Mouse (Mus musculus) limb, embryonic 14.5 days (tissue): ENCODE measurements at regions not wholly inside any gene's neighbourhood (a gene's known extent, or its start where the extent isn't known, plus 50 kb on each side); places are given as distances from the start of the nearest gene placed in this dataset.
A peak's percentile ranks its signal among the peaks of the same experiment; 100 is the strongest.

Experiments
- ATAC-seq: fragments of 200-750 bp; cut with Nextera tagmentation; 2 replicates; pipeline ENCODE4 v1.8.0; 2017; ENCODE audit warnings: low read depth, moderate number of reproducible peaks, moderate TSS enrichment; ENCODE audit not compliant: low FRiP score
- DNase-seq: peaks from one replicate; pipeline ENCODE4 v3.0.0-alpha.2; 2015; ENCODE audit warnings: low spot score
- H3K27ac ChIP-seq: fragments of 300-500 bp; sonication (generic); replicated peaks from 2 replicates; pipeline ENCODE4 v1.5.1; 2014; ENCODE audit warnings: low read depth, mild to moderate bottlenecking, low read length, moderate library complexity, mixed read lengths
- H3K27me3 ChIP-seq: fragments of 300-500 bp; sonication (generic); 2 replicates; pipeline ENCODE4 v1.6.1; 2014; ENCODE audit warnings: low read length, mixed read lengths; ENCODE audit not compliant: control insufficient read depth, insufficient read depth
- H3K36me3 ChIP-seq: fragments of 300-500 bp; sonication (generic); 2 replicates; pipeline ENCODE4 v1.6.1; 2014; ENCODE audit warnings: mild to moderate bottlenecking, low read length, moderate library complexity, mixed read lengths; ENCODE audit not compliant: control insufficient read depth, insufficient read depth
- H3K4me1 ChIP-seq: fragments of 300-500 bp; sonication (generic); 2 replicates; pipeline ENCODE4 v1.6.1; 2014; ENCODE audit warnings: antibody characterized with exemption, low read length, mixed read lengths; ENCODE audit not compliant: control insufficient read depth, insufficient read depth
- H3K4me2 ChIP-seq: fragments of 300-500 bp; sonication (generic); replicated peaks from 2 replicates; pipeline ENCODE4 v1.6.1; 2014; ENCODE audit warnings: low read depth, mild to moderate bottlenecking, low read length, moderate library complexity; ENCODE audit not compliant: severe bottlenecking
- H3K4me3 ChIP-seq: fragments of 300-500 bp; sonication (generic); replicated peaks from 2 replicates; pipeline ENCODE4 v1.5.1; 2014; ENCODE audit warnings: low read length
- H3K9ac ChIP-seq: fragments of 300-500 bp; sonication (generic); 2 replicates; pipeline ENCODE4 v1.6.1; 2014; ENCODE audit warnings: mild to moderate bottlenecking, low read depth, low read length, moderate library complexity; ENCODE audit not compliant: severe bottlenecking
- H3K9me3 ChIP-seq: fragments of 300-500 bp; sonication (generic); 2 replicates; pipeline ENCODE4 v1.6.1; 2016; ENCODE audit warnings: low read length; ENCODE audit not compliant: control insufficient read depth
- POLR2A ChIP-seq: fragments of 200-500 bp; IDR thresholded peaks from 2 replicates; pipeline ENCODE4 v1.8.0; 2012; ENCODE audit warnings: inconsistent platforms, mild to moderate bottlenecking, moderate library complexity, borderline replicate concordance; ENCODE audit not compliant: insufficient read depth, insufficient read length; ENCODE audit errors: extremely low read depth
- WGBS: fragments of 180-500 bp; shearing (Covaris S2); extraction: QIAGEN DNeasy Blood & Tissue Kit; methylation state at CpG from one replicate; pipeline ENCODE4 v1.1.7; 2014; 5-methylcytosine and 5-hydroxymethylcytosine counted together

DNA sequence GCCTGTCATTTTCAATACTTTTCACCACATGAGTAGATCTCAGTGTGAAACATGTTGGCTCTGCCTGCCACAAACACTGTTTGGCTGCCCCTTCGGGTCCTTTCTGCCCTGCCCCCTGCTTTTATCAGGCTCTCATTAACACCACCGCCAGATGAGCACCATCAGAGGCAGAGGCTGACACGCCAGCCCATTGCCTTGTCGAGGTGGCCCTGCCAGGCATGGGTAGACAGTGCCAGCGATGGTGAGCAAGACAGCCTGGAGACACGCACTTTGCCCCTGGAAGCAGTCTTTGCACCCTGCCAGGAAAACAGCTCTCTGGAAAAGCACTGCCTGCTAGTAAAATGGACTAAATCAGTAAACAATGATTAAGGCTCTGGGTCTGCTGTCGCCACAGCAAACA is 158.2 kb downstream of the Gm10295 start:
- Histone ChIP-seq H3K9me3 (no peaks in the 10 kb centered on the region), H3K27ac (no peak overlapping the region), H3K4me2 (no peak overlapping the region), H3K9ac (no peak overlapping the region), H3K36me3 (no peaks in the 10 kb centered on the region), H3K27me3 (no peaks in the 10 kb centered on the region), H3K4me1 (no peaks in the 10 kb centered on the region), H3K4me3 (no peak overlapping the region)
- no peak for DNase-seq
- WGBS: 21% methylated on average over 7 of the region's 7 CpGs
- no peak for ATAC-seq
- TF ChIP-seq POLR2A: no peak

GRCm38 (mm10) chr7:71190161-71190711 is 161.0 kb downstream of the Gm10295 start:
- Histone ChIP-seq H3K4me1 (no peaks in the 10 kb centered on the region), H3K36me3 (no peaks in the 10 kb centered on the region), H3K27me3 (no peaks in the 10 kb centered on the region), H3K4me3 (no peak overlapping the region), H3K9ac (no peak overlapping the region), H3K4me2 (no peak overlapping the region), H3K27ac (no peak overlapping the region), H3K9me3 (no peaks in the 10 kb centered on the region)
- no peak for ATAC-seq
- no peak for DNase-seq
- 68% methylated on average over 12 of the region's 12 CpGs for WGBS
- TF ChIP-seq POLR2A: no peak

GRCm38 (mm10) chr7:71189757-71190156 is 161.5 kb downstream of the Gm10295 start:
- no peak overlapping the region for H3K4me3 ChIP-seq
- no peak overlapping the region for H3K4me2 ChIP-seq
- no peaks in the 10 kb centered on the region for H3K9me3 ChIP-seq
- no peaks in the 10 kb centered on the region for H3K27me3 ChIP-seq
- no peaks in the 10 kb centered on the region for H3K4me1 ChIP-seq
- ATAC-seq (no peak), DNase-seq (no peak)
- 71% methylated on average over 6 of the region's 6 CpGs for WGBS
- H3K36me3 ChIP-seq: no peaks in the 10 kb centered on the region
- TF ChIP-seq POLR2A: no peak
- no peak overlapping the region for H3K27ac ChIP-seq
- no peak overlapping the region for H3K9ac ChIP-seq

DNA sequence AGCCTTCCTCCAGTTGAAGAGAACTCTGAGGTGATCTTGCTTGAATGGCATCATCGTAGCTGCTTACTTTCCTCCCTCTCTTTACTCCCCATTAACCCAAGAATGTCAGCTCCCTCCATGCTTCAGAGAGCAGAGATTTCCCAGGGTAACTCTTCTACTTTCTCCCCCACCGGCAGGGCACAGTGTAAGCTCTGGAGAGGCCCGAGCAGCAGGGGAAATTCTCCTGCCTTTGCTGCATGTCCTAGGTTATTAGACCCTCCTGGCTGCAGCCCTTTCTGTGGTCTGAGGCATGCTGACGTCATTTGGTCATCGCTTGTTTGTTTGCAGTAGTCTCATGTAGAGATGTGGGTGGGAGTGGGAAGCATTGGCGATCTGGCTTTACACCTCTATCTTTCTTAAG is 163.2 kb downstream of the Gm10295 start:
- no peaks in the 10 kb centered on the region for H3K27me3 ChIP-seq
- 29% methylated on average over 6 of the region's 6 CpGs for WGBS
- no peaks in the 10 kb centered on the region for H3K36me3 ChIP-seq
- ATAC-seq: no peak
- no peak overlapping the region for H3K27ac ChIP-seq
- H3K4me1 ChIP-seq: no peaks in the 10 kb centered on the region
- DNase-seq: no peak
- H3K9me3 ChIP-seq: no peaks in the 10 kb centered on the region
- H3K4me3 ChIP-seq: no peak overlapping the region
- H3K9ac ChIP-seq: 0 out of 2 replicates have a peak overlapping the region, but pooled peaks have one; percentile 4
- TF ChIP-seq POLR2A: no peak
- no peak overlapping the region for H3K4me2 ChIP-seq

DNA sequence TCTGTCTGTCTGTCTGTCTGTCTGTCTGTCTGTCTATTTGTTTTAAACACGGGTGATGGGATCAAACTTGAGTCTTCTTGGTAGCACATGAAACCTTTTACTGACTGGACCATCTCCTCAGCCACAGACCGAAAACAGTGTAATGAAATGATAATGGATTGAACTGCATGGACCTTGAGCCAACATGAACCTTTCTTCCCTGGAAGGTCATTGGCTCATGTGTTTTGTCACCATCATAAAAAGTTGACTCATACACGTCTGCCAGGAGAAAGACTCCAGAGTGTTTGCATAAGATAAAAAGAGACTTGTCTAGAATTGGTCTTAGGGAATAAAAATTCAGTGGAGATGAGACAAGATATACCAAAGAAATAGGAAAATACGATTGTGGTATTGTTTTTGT is 176.4 kb downstream of the Gm10295 start:
- TF ChIP-seq POLR2A: no peak
- 76% methylated on average over 4 of the region's 4 CpGs for WGBS
- H3K9me3 ChIP-seq: no peaks in the 10 kb centered on the region

GRCm38 (mm10) chr7:71139068-71139467 is 212.2 kb downstream of the Gm10295 start:
- 57% methylated on average over 5 of the region's 5 CpGs for WGBS
- Histone ChIP-seq H3K27ac (no peak overlapping the region), H3K4me1 (0 out of 2 replicates have a peak, but pooled peaks cover 5% of the 10 kb centered on the region), H3K4me2 (no peak overlapping the region), H3K9ac (no peak overlapping the region), H3K9me3 (no peaks in the 10 kb centered on the region), H3K27me3 (no peaks in the 10 kb centered on the region), H3K4me3 (no peak overlapping the region), H3K36me3 (no peaks in the 10 kb centered on the region)
- TF ChIP-seq POLR2A: no peak
- DNase-seq (no peak), ATAC-seq (no peak)

More for the DNA sequence above, 176.4 kb downstream of the Gm10295 start:
- Histone ChIP-seq H3K27me3 (no peaks in the 10 kb centered on the region), H3K4me2 (no peak overlapping the region), H3K27ac (no peak overlapping the region), H3K4me3 (no peak overlapping the region), H3K4me1 (no peaks in the 10 kb centered on the region), H3K36me3 (no peaks in the 10 kb centered on the region), H3K9ac (no peak overlapping the region)
- DNase-seq: no peak
- no peak for ATAC-seq
